Mouse (Mus musculus) gastrocnemius, adult 18-20 months (tissue): ENCODE data around the gene Stat5b. TPM values are rescaled to one million over a fixed set of nuclear protein-coding genes. Genes with fewer than 3 reads are reported as not detected.
A peak's percentile ranks its signal among the peaks of the same experiment; 100 is the strongest.

Experiments used
- DNase-seq: peaks from one replicate; pipeline ENCODE4 v3.0.0; 2021; ENCODE audit warnings: low spot score
- total RNA-seq, 2 experiments: library from RNA; stranded (reverse); gene quantifications; 2 replicates each; pipeline ENCODE4 v1.2.3; 2021

Gene Stat5b
- total RNA-seq, 2 experiments from 2014 or later, result 125 to 170 TPM

GRCm38 (mm10) chr11:100870256-100870967 lies 19.9 kb upstream of the Stat5b start:
- DNase-seq, result no peak

GRCm38 (mm10) chr11:100865618-100866017 lies 15.1 kb upstream of the Stat5b start:
- DNase-seq, result no peak

GRCm38 (mm10) chr11:100863141-100863540 lies 12.6 kb upstream of the Stat5b start:
- no peak for DNase-seq

GRCm38 (mm10) chr11:100861836-100862235 lies 11.3 kb upstream of the Stat5b start:
- no peak for DNase-seq

- DNase-seq, result no peak
These were observed 10.8 kb upstream of the Stat5b start for GRCm38 (mm10) chr11:100861335-100861734.

- peak; percentile 86 for DNase-seq
These were observed 9.9 kb upstream of the Stat5b start for GRCm38 (mm10) chr11:100860198-100861048.

- no peak for DNase-seq
These were observed 9.1 kb upstream of the Stat5b start for GRCm38 (mm10) chr11:100859579-100860075.

GRCm38 (mm10) chr11:100858935-100859578 lies 8.5 kb upstream of the Stat5b start, which contains the start of gene Stat5a:
Stat5a (plus strand) TSS chr11:100859351.
- peak; percentile 82 for DNase-seq

GRCm38 (mm10) chr11:100857960-100858359 lies 7.4 kb upstream of the Stat5b start:
- DNase-seq, result no peak

- no peak for DNase-seq
These were observed 4.7 kb upstream of the Stat5b start for GRCm38 (mm10) chr11:100855178-100855577.

- DNase-seq, result no peak
These were observed 3.7 kb upstream of the Stat5b start for GRCm38 (mm10) chr11:100854268-100854667.

- no peak for DNase-seq
These were observed 2.5 kb upstream of the Stat5b start for GRCm38 (mm10) chr11:100853018-100853417.

GRCm38 (mm10) chr11:100852088-100852487 lies 1.6 kb upstream of the Stat5b start:
- no peak for DNase-seq

GRCm38 (mm10) chr11:100850778-100851528 lies 429 bp upstream of the Stat5b start:
- peak; percentile 68 for DNase-seq

GRCm38 (mm10) chr11:100849456-100850037 lies 977 bp downstream of the Stat5b start:
- DNase-seq, result no peak

- DNase-seq, result no peak
These were observed 1.6 kb downstream of the Stat5b start for GRCm38 (mm10) chr11:100848789-100849379.

- no peak for DNase-seq
These were observed 2.4 kb downstream of the Stat5b start for GRCm38 (mm10) chr11:100848080-100848479.

GRCm38 (mm10) chr11:100847572-100847971 lies 3.0 kb downstream of the Stat5b start:
- no peak for DNase-seq

GRCm38 (mm10) chr11:100845793-100846192 lies 4.7 kb downstream of the Stat5b start:
- peak; percentile 66 for DNase-seq

- DNase-seq, result no peak
These were observed 6.4 kb downstream of the Stat5b start for GRCm38 (mm10) chr11:100844121-100844520.
